Mouse (Mus musculus) thymus, adult 2 months (tissue): ENCODE measurements around the gene Padi1.

ENCODE experiments used
- CTCF ChIP-seq: fragments of 200-500 bp; IDR thresholded peaks from 2 replicates; pipeline ENCODE4 v1.5.1; 2012; ENCODE audit warnings: mild to moderate bottlenecking, control low read depth, low read length, moderate library complexity, borderline replicate concordance; ENCODE audit not compliant: control insufficient read depth, poor library complexity, insufficient read depth; ENCODE audit errors: extremely low read depth
- POLR2A ChIP-seq: fragments of 200-500 bp; IDR thresholded peaks from 2 replicates; pipeline ENCODE4 v1.6.1; 2012; ENCODE audit warnings: mild to moderate bottlenecking, low read length, control low read depth, moderate library complexity; ENCODE audit not compliant: control insufficient read depth, poor library complexity, insufficient read depth; ENCODE audit errors: extremely low read depth

GRCm38 (mm10) chr4:140776623-140777022 lies 69.0 kb downstream of the Padi1 start:
- TF ChIP-seq CTCF: no peak
- TF ChIP-seq POLR2A: no peak
